Mouse (Mus musculus) stomach, embryonic 16.5 days (tissue): Measurements from ENCODE around the gene H2-T23. TPM values are rescaled to one million over a fixed set of nuclear protein-coding genes. Genes with fewer than 3 reads are reported as not detected.
A peak's percentile ranks its signal among the peaks of the same experiment; 100 is the strongest.

Experiments
- ATAC-seq: fragments of 200-750 bp; cut with Nextera tagmentation; 2 replicates; pipeline ENCODE4 v1.8.0; 2017; ENCODE audit warnings: moderate number of reproducible peaks, moderate TSS enrichment; ENCODE audit not compliant: insufficient read depth, low FRiP score
- H3K27ac ChIP-seq: fragments of 300-500 bp; sonication (generic); 2 replicates; pipeline ENCODE4 v1.5.1; 2014; ENCODE audit warnings: low read length
- H3K27me3 ChIP-seq: fragments of 300-500 bp; sonication (generic); 2 replicates; pipeline ENCODE4 v1.6.1; 2014; ENCODE audit warnings: low read length, control low read depth, mixed read lengths; ENCODE audit not compliant: control insufficient read depth, insufficient read depth
- H3K36me3 ChIP-seq: fragments of 300-500 bp; sonication (generic); 2 replicates; pipeline ENCODE4 v1.6.1; 2014; ENCODE audit warnings: low read length; ENCODE audit not compliant: control insufficient read depth, insufficient read depth
- H3K4me1 ChIP-seq: fragments of 300-500 bp; sonication (generic); 2 replicates; pipeline ENCODE4 v1.6.1; 2014; ENCODE audit warnings: low read length, control low read depth, mixed read lengths; ENCODE audit not compliant: control insufficient read depth, insufficient read depth
- H3K4me2 ChIP-seq: fragments of 300-500 bp; sonication (generic); 2 replicates; pipeline ENCODE4 v1.6.1; 2014; ENCODE audit warnings: low read depth, low read length, mixed read lengths
- H3K4me3 ChIP-seq: fragments of 300-500 bp; sonication (generic); replicated peaks from 2 replicates; pipeline ENCODE4 v1.5.1; 2014; ENCODE audit warnings: mild to moderate bottlenecking, low read length
- H3K9ac ChIP-seq: fragments of 300-500 bp; sonication (generic); 2 replicates; pipeline ENCODE4 v1.6.1; 2014; ENCODE audit warnings: low read length
- H3K9me3 ChIP-seq: fragments of 300-500 bp; sonication (generic); replicated peaks from 2 replicates; pipeline ENCODE4 v1.6.1; 2016; ENCODE audit warnings: low read length, control low read depth; ENCODE audit not compliant: control insufficient read depth
- WGBS: fragments of 180-500 bp; shearing (Covaris S2); extraction: QIAGEN DNeasy Blood & Tissue Kit; methylation state at CpG from one replicate; pipeline ENCODE4 v1.1.7; 2014; 5-methylcytosine and 5-hydroxymethylcytosine counted together
- polyA plus RNA-seq: library from polyadenylated mRNA; unstranded; fragments of >200 nt; fragmentation: Nextera tagmentation; extraction: Ambion mirVana; gene quantifications from 2 replicates; pipeline ENCODE4 v1.2.1, GENCODE M21; 2015

H2-T23 gene
- polyA plus RNA-seq, 1 experiment from 2014 or later = 16.9 TPM

DNA sequence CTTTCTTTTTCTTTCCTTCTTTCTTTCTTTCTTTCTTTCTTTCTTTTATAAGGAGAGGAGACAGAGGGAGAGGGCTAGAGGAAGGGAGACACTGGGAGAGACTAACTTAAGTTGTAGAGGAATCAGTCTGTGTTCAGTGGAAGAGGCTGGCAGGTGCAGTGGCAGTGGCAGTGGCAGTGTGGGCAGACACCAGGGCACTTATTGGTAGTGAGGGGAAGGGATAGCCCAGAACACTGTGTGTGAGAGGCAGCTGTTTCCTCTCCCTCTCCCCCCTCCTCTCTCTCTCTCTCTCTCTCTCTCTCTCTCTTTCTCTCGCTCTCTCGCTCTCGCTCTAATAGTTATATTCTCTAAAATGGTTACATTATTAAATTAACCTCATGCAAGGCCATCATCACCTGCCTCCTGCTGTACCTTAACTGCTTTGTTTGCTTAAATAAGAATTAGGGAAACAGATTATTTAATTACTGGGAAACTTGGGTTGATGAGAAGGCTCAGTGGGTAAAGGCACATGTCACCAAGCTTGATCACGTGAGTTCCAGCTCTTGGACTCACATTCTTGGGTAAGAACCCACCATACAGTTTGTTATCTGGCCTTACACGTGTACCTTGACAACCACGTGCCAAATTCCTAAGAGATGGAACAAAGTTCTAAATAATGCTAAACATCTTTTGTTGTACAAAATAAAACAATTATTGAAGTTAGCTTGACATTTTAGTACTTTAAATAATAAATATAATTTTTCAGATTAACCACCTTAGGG lies 33.9 kb downstream of the H2-T23 start:
- Histone ChIP-seq H3K27me3 (no peaks in the 10 kb centered on the region), H3K9me3 (no peaks in the 10 kb centered on the region), H3K4me3 (no peak overlapping the region), H3K4me2 (no peak overlapping the region; the same call in 1 of the 2 replicates), H3K4me1 (peaks cover 12% of the 10 kb centered on the region), H3K27ac (no peak overlapping the region), H3K9ac (no peak overlapping the region), H3K36me3 (no peaks in the 10 kb centered on the region)
- ATAC-seq = no peak
- WGBS = 84% methylated on average over 6 of the region's 6 CpGs

DNA sequence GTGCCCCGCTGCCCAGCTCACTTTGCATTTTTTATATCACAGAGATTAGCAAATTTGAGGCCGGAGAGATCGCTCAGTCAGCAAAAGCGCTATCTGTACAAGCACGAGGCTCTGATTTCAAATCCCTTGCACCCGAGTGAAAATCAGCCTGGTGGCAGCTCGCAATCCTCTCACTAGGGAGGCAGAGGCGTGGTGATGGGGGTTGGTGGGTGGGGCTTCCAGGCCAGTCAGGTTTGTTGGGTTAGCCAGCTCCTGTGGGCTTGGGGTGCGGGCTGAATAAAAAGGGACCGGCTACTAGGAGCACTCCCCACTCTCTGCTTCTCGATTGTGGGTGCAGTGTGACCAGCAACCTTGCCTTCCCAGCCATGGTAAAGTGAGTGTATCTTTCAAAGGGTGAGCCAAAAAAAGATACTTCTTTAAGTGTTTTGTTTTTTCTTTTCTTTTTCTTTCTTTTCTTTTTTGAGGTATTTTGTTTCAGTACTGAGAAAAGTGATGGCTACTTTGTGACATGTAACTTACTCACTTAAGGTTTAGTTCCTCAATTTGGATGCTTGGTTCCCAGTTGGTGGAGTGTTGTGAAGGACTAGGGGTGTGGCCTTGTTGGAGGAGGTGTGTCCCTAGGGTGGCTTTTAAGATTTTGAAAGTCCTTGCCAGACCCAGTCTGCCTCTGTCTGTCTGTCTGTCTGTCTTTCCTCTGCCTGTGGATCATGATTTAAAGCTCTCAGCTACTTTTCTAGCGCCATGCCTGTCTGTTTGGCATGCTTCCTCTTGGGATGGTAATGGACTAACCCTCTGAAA lies 34.7 kb downstream of the H2-T23 start:
- H3K4me3 ChIP-seq = no peak overlapping the region
- no peaks in the 10 kb centered on the region for H3K27me3 ChIP-seq
- no peaks in the 10 kb centered on the region for H3K9me3 ChIP-seq
- H3K4me1 ChIP-seq = peaks cover 16% of the 10 kb centered on the region
- H3K36me3 ChIP-seq = no peaks in the 10 kb centered on the region
- no peak for ATAC-seq
- 0 out of 2 replicates have a peak overlapping the region, but pooled peaks have one; percentile 22 for H3K27ac ChIP-seq
- no peak overlapping the region for H3K9ac ChIP-seq
- 53% methylated on average over 12 of the region's 12 CpGs for WGBS
- H3K4me2 ChIP-seq = peak overlapping the region; percentile 31; the same call in 1 of the 2 replicates

- no peak overlapping the region for H3K27ac ChIP-seq
- no peak overlapping the region for H3K4me2 ChIP-seq
- H3K9ac ChIP-seq = 0 out of 2 replicates have a peak overlapping the region, but pooled peaks have one; percentile 23
- no peaks in the 10 kb centered on the region for H3K9me3 ChIP-seq
- no peaks in the 10 kb centered on the region for H3K36me3 ChIP-seq
- H3K27me3 ChIP-seq = no peaks in the 10 kb centered on the region
- 2% methylated on average over 11 of the region's 11 CpGs for WGBS
- H3K4me3 ChIP-seq = no peak overlapping the region
- peak; percentile 63 for ATAC-seq
- peaks cover 22% of the 10 kb centered on the region for H3K4me1 ChIP-seq
Measured at GRCm38 (mm10) chr17:35996949-35997348, 35.7 kb downstream of the H2-T23 start.

- no peak for ATAC-seq
- Histone ChIP-seq H3K27me3 (no peaks in the 10 kb centered on the region), H3K4me3 (peak overlapping the region; percentile 73), H3K27ac (no peak overlapping the region), H3K9ac (peak overlapping the region; percentile 71), H3K36me3 (no peaks in the 10 kb centered on the region), H3K9me3 (no peaks in the 10 kb centered on the region), H3K4me2 (peak overlapping the region; percentile 75), H3K4me1 (peaks cover 24% of the 10 kb centered on the region)
- WGBS = 1% methylated on average over 14 of the region's 14 CpGs
Measured at GRCm38 (mm10) chr17:35994879-35995240, 37.8 kb downstream of the H2-T23 start.

GRCm38 (mm10) chr17:35994175-35994878 lies 38.3 kb downstream of the H2-T23 start:
- Histone ChIP-seq H3K27ac (peak overlapping the region; percentile 78), H3K27me3 (no peaks in the 10 kb centered on the region), H3K4me3 (peak overlapping the region; percentile 73), H3K9ac (peak overlapping the region; percentile 71), H3K4me2 (peak overlapping the region; percentile 75), H3K36me3 (no peaks in the 10 kb centered on the region), H3K4me1 (peaks cover 24% of the 10 kb centered on the region), H3K9me3 (no peaks in the 10 kb centered on the region)
- 2% methylated on average over 31 of the region's 31 CpGs for WGBS
- ATAC-seq = peak; percentile 62

- Histone ChIP-seq H3K4me1 (peaks cover 24% of the 10 kb centered on the region), H3K4me2 (peak overlapping the region; percentile 75), H3K36me3 (peaks cover under 1% of the 10 kb centered on the region; the same call in 1 of the 2 replicates), H3K27me3 (no peaks in the 10 kb centered on the region), H3K9ac (peak overlapping the region; percentile 21; the same call in 1 of the 2 replicates), H3K27ac (no peak overlapping the region), H3K4me3 (peak overlapping the region; percentile 73), H3K9me3 (no peaks in the 10 kb centered on the region)
- 8% methylated on average over 17 of the region's 17 CpGs for WGBS
- ATAC-seq = peak; percentile 71
Measured at GRCm38 (mm10) chr17:35993675-35994074, 39.0 kb downstream of the H2-T23 start.

DNA sequence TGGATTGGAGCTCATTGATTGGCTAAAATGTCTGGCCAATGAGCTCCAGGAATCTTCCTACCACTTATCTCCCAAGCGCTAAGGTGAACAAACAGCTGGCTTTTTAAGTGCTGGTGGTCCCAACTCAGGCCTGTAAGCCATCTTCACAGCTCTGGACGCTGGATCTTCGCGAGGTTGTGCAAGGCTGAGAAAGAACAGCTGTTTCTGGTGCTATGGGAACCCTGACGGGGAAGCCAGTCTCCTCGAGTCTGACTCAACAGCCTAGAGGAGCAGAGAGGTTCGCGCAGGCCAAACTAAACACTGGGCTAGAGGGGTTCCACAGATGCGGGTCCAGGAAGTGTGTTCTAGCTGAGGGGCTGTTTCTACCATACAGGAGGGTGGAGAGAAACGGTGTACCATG lies 40.9 kb downstream of the H2-T23 start:
- Histone ChIP-seq H3K36me3 (peaks cover 12% of the 10 kb centered on the region), H3K4me2 (peak overlapping the region; percentile 29; the same call in 1 of the 2 replicates), H3K4me1 (peaks cover 16% of the 10 kb centered on the region), H3K9ac (peak overlapping the region; percentile 38; the same call in 1 of the 2 replicates), H3K27ac (peak overlapping the region; percentile 74), H3K27me3 (no peaks in the 10 kb centered on the region), H3K9me3 (no peaks in the 10 kb centered on the region), H3K4me3 (no peak overlapping the region)
- no peak for ATAC-seq
- 23% methylated on average over 10 of the region's 10 CpGs for WGBS

- H3K4me3 ChIP-seq = no peak overlapping the region
- 88% methylated on average over 9 of the region's 9 CpGs for WGBS
- H3K9ac ChIP-seq = no peak overlapping the region
- no peaks in the 10 kb centered on the region for H3K9me3 ChIP-seq
- peaks cover 7% of the 10 kb centered on the region; the same call in 1 of the 2 replicates for H3K36me3 ChIP-seq
- no peaks in the 10 kb centered on the region for H3K27me3 ChIP-seq
- no peak overlapping the region for H3K4me2 ChIP-seq
- no peak overlapping the region for H3K27ac ChIP-seq
- no peak for ATAC-seq
- H3K4me1 ChIP-seq = peaks cover 18% of the 10 kb centered on the region
Measured at GRCm38 (mm10) chr17:35981776-35982175, 50.9 kb downstream of the H2-T23 start.
